Mouse (Mus musculus) telencephalon, adult 2 months (tissue): Measurements from ENCODE around the gene Top1.
"Not testable (repeated sequence)": the region's sequence is repeated elsewhere in the genome, so short reads cannot be mapped to it uniquely, and the experiment has no call there.

Experiments used
- DNase-seq: peaks from one replicate; pipeline ENCODE4 v3.0.0-alpha.2; 2011; ENCODE audit warnings: low read depth, low spot score

The Top1 gene

DNA sequence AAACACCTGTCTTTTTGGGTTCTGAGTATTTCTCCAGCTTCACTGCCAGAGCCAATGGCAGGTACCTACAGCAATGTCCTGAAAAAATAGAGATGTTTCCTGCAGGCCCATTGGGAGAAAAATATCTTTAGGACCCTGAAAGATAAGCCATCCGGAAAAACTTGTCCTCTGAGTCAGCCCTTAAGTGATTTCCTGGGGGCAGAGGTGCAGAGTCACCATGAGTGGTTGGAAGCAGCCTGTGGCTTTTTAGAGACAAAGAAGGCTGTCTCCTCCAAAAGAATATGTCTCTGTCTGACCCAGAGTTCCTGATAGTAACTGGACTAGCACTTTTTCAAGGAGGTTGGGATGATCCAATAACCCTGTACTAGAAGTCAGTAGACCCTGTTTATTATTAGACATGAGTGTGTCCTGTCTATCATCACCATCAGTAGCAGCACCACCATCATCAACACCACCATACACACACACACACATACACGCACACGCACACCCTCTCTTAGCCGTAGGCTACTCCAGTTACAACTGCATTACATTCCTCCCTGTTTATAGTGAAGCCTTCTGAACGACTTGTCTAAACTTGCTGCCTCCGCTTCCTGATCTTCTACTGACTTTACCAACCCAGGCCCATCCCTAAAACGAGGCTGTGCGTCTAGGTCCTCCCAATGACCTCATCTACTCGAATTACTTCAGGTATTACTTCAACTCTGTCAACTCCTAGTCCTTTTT lies 14.7 kb upstream of the Top1 start:
- DNase-seq, result no peak

- DNase-seq, result no peak
These were observed 5.6 kb upstream of the Top1 start for GRCm38 (mm10) chr2:160639911-160640717.

- no peak for DNase-seq
These were observed 4.5 kb upstream of the Top1 start for GRCm38 (mm10) chr2:160641176-160641575.

DNA sequence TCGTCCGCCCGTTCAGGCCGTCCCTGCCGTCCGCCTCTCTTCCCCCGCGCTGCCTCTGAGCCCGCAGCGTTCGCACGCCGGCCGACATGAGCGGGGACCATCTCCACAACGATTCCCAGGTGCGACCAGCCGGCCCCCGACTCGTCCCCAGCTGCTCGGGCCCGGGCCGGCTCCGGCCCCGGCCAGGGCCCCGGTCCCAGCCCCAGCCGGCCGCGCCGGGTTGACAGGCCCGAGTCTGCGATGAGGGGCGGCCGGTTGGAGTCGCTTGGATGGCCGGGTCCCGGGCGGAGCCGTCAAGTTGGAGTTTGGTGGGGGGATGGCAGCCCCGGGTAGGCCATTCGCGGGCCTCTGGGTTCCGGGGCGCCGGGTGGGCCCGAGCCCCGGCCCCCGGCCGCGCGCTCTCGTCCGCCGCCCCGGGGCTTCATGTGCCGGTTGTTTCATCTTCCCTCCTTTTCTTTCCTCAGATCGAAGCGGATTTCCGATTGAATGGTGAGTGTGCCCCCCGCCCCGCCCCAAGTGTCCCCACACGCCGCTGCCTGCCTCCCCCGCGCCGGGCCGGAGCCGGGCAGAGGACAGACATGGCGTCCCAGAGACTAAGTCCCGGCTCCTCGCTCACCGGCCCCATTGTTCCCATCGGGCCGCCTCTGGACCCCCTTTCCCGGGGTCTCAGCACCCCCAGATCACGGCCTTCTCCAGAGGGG lies 606 bp downstream of the Top1 start:
- no peak for DNase-seq

- no peak for DNase-seq
These were observed 1.1 kb downstream of the Top1 start for GRCm38 (mm10) chr2:160646845-160647178.

GRCm38 (mm10) chr2:160648097-160648496 lies 2.4 kb downstream of the Top1 start:
- no peak for DNase-seq

GRCm38 (mm10) chr2:160649072-160649471 lies 3.4 kb downstream of the Top1 start:
- no peak for DNase-seq

DNA sequence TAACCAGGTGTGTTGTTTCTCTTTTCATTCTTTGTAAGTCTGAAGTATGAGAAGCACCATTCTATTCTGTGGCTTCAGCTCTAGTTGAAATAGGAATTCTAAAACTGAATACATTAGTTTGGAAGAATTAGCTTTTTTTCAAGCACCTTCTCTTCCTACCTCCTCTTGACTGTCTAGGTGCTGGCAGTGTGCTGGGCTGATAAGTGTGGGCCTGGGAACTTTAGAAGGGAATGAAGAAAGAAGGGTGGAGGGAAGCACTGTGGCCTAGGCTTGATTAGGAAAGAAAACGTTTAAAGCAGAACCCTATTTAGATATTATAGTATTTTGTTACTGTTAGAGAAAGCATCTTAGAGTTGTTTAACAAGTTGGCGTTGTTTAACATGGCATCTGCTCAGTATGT lies 5.5 kb downstream of the Top1 start:
- DNase-seq, result no peak

- no peak for DNase-seq
These were observed 7.5 kb downstream of the Top1 start for GRCm38 (mm10) chr2:160653218-160653617.

- DNase-seq, result no peak
These were observed 9.9 kb downstream of the Top1 start for GRCm38 (mm10) chr2:160655561-160655960.

DNA sequence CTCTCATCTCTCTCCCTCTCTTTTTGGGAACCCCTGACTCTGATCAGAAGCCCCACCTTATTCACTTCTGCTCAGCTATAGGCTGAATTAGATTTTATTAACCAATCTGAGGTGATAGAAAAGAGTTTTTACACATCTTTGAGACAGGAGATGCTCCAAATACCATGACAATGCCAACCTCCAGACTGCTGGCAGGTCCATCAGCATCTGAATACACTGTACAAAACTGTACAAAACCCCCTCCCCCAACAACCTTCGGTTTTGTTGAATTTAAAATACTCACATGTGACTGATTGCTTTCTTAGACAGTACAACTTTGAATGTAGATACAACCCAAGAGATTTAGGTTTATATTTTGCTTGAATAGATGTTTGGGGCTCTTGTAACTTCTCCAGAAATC lies 10.5 kb downstream of the Top1 start:
- DNase-seq, result no peak

DNA sequence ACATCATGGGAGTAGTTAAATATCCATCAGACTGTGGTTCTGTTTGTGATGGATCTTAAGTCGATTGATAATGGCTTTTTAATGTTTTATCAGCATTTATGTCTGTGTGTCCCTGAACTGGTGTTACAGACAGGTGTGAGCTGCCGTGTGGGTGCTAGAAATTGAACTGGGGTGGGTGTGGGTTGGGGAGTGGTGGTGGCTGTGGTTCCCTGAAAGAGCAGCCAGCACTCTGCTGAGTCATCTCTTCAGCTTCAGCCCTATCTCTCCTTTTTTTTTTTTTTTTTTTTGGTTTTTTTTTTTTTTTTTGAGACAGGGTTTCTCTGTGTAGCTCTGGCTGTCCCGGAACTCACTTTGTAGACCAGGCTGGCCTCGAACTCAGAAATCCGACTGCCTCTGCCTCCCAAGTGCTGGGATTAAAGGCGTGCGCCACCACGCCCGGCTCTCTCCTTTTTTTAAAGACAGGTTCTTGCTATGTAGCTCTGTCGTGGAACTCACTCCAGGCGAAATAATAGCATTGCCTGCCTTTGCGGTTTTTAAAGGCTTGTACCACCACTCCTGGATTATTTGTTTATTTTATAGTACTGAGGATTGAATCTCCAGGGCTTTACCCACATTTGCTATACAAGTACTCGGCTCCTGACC lies 12.2 kb downstream of the Top1 start:
- no peak for DNase-seq

GRCm38 (mm10) chr2:160658811-160659210 lies 13.1 kb downstream of the Top1 start:
- no peak for DNase-seq

DNA sequence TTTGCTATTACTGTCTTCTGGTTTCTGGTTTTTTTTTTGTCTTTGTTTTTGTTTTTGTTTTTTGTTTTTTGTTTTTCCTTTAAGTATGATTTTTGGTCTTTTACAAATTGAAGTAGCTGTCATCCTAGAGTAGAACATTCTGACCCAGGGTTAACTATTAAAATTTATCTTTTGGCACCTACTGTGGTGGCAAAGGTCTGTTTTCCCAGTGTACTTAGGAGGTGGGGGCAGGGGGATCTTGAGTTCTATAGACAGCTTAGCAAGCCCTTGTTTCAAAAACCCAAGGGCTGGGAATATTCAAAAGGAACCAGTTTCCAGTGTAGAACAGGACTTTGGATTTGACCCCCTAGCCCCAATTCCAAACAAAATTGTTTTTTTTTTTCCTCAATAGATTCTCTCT lies 18.7 kb downstream of the Top1 start:
- DNase-seq, result no peak

GRCm38 (mm10) chr2:160664986-160665385 lies 19.3 kb downstream of the Top1 start:
- not testable (repeated sequence) for DNase-seq

- DNase-seq, result no peak
These were observed 21.6 kb downstream of the Top1 start for GRCm38 (mm10) chr2:160667259-160667658.

GRCm38 (mm10) chr2:160700271-160700670 lies 54.6 kb downstream of the Top1 start:
- DNase-seq, result no peak

DNA sequence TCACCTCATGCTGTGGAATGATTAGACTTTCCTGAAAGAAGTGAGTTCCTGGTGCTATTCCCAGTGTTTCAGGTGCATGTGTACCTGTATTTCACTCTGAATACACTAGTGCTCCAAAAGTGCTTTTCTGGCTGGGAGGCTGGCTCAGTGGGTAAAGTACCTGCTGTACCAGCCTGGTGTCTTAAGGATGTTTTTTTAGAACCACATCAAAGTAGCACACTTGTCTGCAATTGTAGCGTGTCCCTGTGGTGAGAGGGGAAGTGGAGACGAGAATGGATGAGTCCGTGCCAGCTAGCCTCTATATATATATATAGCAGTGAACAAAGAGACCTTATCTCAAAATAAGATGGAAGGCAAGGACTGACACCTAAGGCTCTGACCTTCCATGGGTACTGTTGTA lies 55.9 kb downstream of the Top1 start:
- DNase-seq, result no peak

DNA sequence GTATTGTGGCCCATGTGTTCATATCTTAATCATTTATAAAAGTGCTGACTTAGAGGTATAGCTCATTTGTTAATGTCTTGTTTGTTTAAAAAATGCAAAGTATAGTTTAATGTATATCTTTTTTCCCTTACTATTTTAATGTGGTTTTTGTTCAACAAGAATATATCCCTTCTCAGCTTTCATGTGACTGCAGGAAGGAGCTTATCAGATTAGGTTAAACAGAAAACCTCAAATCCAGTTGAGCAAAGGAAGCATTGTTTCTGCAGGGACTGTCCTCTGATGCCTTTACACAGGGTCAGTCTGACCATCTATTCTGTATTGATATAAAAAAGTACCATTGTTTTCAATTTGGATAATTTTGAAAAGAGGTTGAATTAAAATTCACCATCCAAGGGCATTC lies 57.1 kb downstream of the Top1 start:
- DNase-seq, result no peak

- no peak for DNase-seq
These were observed 62.0 kb downstream of the Top1 start for GRCm38 (mm10) chr2:160707673-160708072.

DNA sequence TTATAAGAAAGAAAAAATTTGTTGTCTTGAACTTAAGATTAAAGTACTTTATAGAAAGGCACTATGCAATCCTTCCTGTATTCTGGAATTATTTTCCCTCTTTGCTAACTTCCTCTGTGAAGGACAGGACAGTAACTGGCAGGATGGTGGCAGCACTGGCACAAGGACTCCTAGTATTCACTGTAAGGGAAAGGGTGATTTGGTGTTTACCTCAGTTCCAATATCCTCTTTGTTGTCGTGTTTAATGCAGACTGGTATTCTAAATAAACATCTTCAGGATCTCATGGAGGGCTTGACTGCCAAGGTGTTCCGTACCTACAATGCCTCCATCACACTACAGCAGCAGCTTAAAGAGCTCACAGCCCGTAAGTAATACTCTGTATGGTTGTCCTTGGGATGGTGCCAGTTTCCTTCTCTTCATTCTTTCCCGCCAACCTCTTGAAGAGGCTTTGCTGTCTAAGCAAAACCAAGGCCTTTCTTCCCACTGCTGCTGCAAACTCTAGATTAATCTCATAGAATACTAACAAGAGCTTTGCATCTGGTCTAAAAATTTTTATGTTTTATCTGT lies 69.9 kb downstream of the Top1 start:
- no peak for DNase-seq

DNA sequence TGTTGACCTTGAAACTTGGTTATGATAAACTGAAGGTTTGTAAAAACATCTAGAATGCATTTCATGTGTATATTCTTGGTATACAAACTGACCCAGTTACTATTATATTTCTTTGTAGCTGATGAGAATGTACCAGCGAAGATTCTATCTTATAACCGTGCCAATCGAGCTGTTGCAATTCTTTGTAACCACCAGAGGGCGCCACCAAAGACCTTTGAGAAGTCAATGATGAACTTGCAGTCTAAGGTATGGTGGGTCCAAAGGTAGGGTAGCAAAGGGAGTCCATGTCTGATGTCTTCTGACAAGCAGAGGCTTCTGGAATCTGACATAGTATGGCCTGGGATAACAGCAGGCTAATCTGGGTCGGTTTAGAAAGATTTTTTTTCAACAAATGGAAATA lies 71.6 kb downstream of the Top1 start:
- DNase-seq, result no peak
